Mouse (Mus musculus) CD8-positive naive resting alpha-beta T cell, adult 2 months (primary cell): ENCODE measurements around the gene Eomes.

Source experiments
- DNase-seq, 2 experiments: peaks; one replicate each; pipeline ENCODE4 v3.0.0; 2022; ENCODE audit warnings: low read depth in 2 of 2, low spot score in 2 of 2

The Eomes gene

GRCm38 (mm10) chr9:118487636-118488035 lies 9.6 kb downstream of the Eomes start:
- DNase-seq: no peak

GRCm38 (mm10) chr9:118488138-118488895 lies 10.3 kb downstream of the Eomes start:
- DNase-seq: peak in 1 of 2 experiments; percentile 11

GRCm38 (mm10) chr9:118488896-118489578 lies 11.0 kb downstream of the Eomes start:
- no peak for DNase-seq

- DNase-seq: peak; percentile 68 to 74
Observed at GRCm38 (mm10) chr9:118489579-118490019, 11.6 kb downstream of the Eomes start.

- no peak for DNase-seq
Observed at GRCm38 (mm10) chr9:118491195-118491594, 13.2 kb downstream of the Eomes start.

GRCm38 (mm10) chr9:118492932-118493698 lies 15.1 kb downstream of the Eomes start:
- DNase-seq: no peak

- DNase-seq: no peak
Observed at GRCm38 (mm10) chr9:118494106-118494505, 16.1 kb downstream of the Eomes start.

GRCm38 (mm10) chr9:118495933-118496332 lies 17.9 kb downstream of the Eomes start:
- no peak for DNase-seq

GRCm38 (mm10) chr9:118496952-118497351 lies 18.9 kb downstream of the Eomes start:
- DNase-seq: no peak

GRCm38 (mm10) chr9:118498061-118498460 lies 20.0 kb downstream of the Eomes start:
- DNase-seq: no peak

- DNase-seq: no peak
Observed at GRCm38 (mm10) chr9:118500963-118501362, 23.0 kb downstream of the Eomes start.

GRCm38 (mm10) chr9:118504656-118505055 lies 26.6 kb downstream of the Eomes start:
- DNase-seq: no peak

GRCm38 (mm10) chr9:118506020-118506403 lies 28.0 kb downstream of the Eomes start, which contains the start of gene Golga4:
TSS of gene Golga4 (plus strand) at chr9:118506267.
- peak; percentile 64 to 77 for DNase-seq

- no peak for DNase-seq
Observed at GRCm38 (mm10) chr9:118506404-118507231, 28.6 kb downstream of the Eomes start.

GRCm38 (mm10) chr9:118507552-118507951 lies 29.5 kb downstream of the Eomes start:
- DNase-seq: no peak

GRCm38 (mm10) chr9:118508601-118509000 lies 30.6 kb downstream of the Eomes start:
- no peak for DNase-seq

- DNase-seq: no peak
Observed at GRCm38 (mm10) chr9:118510941-118511690, 33.1 kb downstream of the Eomes start.

GRCm38 (mm10) chr9:118512681-118513233 lies 34.7 kb downstream of the Eomes start:
- no peak for DNase-seq

GRCm38 (mm10) chr9:118515476-118515875 lies 37.5 kb downstream of the Eomes start:
- DNase-seq: no peak

- no peak for DNase-seq
Observed at GRCm38 (mm10) chr9:118516162-118516561, 38.1 kb downstream of the Eomes start.
